ENCODE assay signal across 13 mouse cellular contexts in genomic region chr12:102602255-102603041, GRCm38 (mm10). TPM values are rescaled to one million over a fixed set of nuclear protein-coding genes. Genes with fewer than 3 reads are reported as not detected.
A peak's percentile ranks its signal among the peaks of the same experiment; 100 is the strongest.
DNase-seq lines count a peak whose midpoint lies in the region; ATAC-seq and TF ChIP-seq lines count a peak whose summit lies in the region.
"Had no signal": no experiment of that assay in that cellular context is flagged by ENCODE, and none has a peak within 500 bp of the region (broad histone marks: within the 10 kb centered on the region; RNA-seq: fewer than 3 reads in every experiment).

No protein-coding gene starts in this region.

- H3K36me3 ChIP-seq in neural tube, embryonic 13.5 days, result peaks cover 15% of the 10 kb centered on the region; the same call in 1 of the 2 replicates
- H3K36me3 ChIP-seq in neural tube, embryonic 15.5 days, result peaks cover 4% of the 10 kb centered on the region; the same call in 1 of the 2 replicates
- H3K36me3 ChIP-seq in forebrain, embryonic 15.5 days, result 0 out of 2 replicates have a peak, but pooled peaks cover 14% of the 10 kb centered on the region
- H3K36me3 ChIP-seq: heart, embryonic 12.5 days; hindbrain, embryonic 15.5 days had no signal

- H3K9me3 ChIP-seq in neural tube, embryonic 13.5 days, result peaks cover 6% of the 10 kb centered on the region; the same call in 1 of the 2 replicates
- H3K9me3 ChIP-seq in neural tube, embryonic 15.5 days (replicated peaks), result no peaks in the 10 kb centered on the region
- H3K9me3 ChIP-seq in forebrain, embryonic 15.5 days, result no peaks in the 10 kb centered on the region
- H3K9me3 ChIP-seq: hindbrain, embryonic 15.5 days had no signal

- no peak overlapping the region for H3K4me2 ChIP-seq in neural tube, embryonic 13.5 days
- H3K4me2 ChIP-seq in neural tube, embryonic 15.5 days, result no peak overlapping the region
- 0 out of 2 replicates have a peak overlapping the region, but pooled peaks have one; percentile 7 for H3K4me2 ChIP-seq in forebrain, embryonic 15.5 days (replicated peaks)
- H3K4me2 ChIP-seq: heart, embryonic 12.5 days; hindbrain, embryonic 15.5 days had no signal

- no peak for DNase-seq in frontal cortex, postnatal 10 days (ENCODE audit: low spot score in 2 of 2)
- no peak for DNase-seq in embryo, embryonic 10 days (ENCODE audit: low spot score)
- no peak for DNase-seq in left cerebral cortex, postnatal 4 days
- DNase-seq: kidney, postnatal 14 days; right cerebral cortex, adult 18-20 months had no signal

- peaks cover 44% of the 10 kb centered on the region for H3K4me1 ChIP-seq in neural tube, embryonic 13.5 days (replicated peaks)
- peaks cover 38% of the 10 kb centered on the region for H3K4me1 ChIP-seq in neural tube, embryonic 15.5 days
- peaks cover 29% of the 10 kb centered on the region for H3K4me1 ChIP-seq in forebrain, embryonic 15.5 days
- peaks cover 60% of the 10 kb centered on the region for H3K4me1 ChIP-seq in olfactory bulb, adult 2 months (ENCODE audit: control insufficient read depth, insufficient read depth, low read length)

- H3K4me3 ChIP-seq in neural tube, embryonic 13.5 days, result no peak overlapping the region
- no peak overlapping the region for H3K4me3 ChIP-seq in neural tube, embryonic 15.5 days (replicated peaks)
- H3K4me3 ChIP-seq in forebrain, embryonic 15.5 days, result no peak overlapping the region
- no peak overlapping the region for H3K4me3 ChIP-seq in olfactory bulb, adult 2 months (ENCODE audit: insufficient read depth, low read depth, low read length)
- H3K4me3 ChIP-seq: heart, embryonic 12.5 days; hindbrain, embryonic 15.5 days had no signal

- 0 out of 2 replicates have a peak overlapping the region, but pooled peaks have one; percentile 32 for H3K9ac ChIP-seq in neural tube, embryonic 13.5 days
- H3K9ac ChIP-seq in neural tube, embryonic 15.5 days (replicated peaks), result no peak overlapping the region
- peak overlapping the region; percentile 13; the same call in 1 of the 2 replicates for H3K9ac ChIP-seq in forebrain, embryonic 15.5 days (replicated peaks)
- H3K9ac ChIP-seq: heart, embryonic 12.5 days; hindbrain, embryonic 15.5 days had no signal

- H3K27ac ChIP-seq in neural tube, embryonic 13.5 days (replicated peaks), result peak overlapping the region; percentile 49; the same call in 1 of the 2 replicates
- H3K27ac ChIP-seq in neural tube, embryonic 15.5 days (replicated peaks), result no peak overlapping the region
- H3K27ac ChIP-seq in forebrain, embryonic 15.5 days (replicated peaks), result peak overlapping the region; percentile 75
- H3K27ac ChIP-seq in olfactory bulb, adult 2 months (ENCODE audit: insufficient read depth, low read depth, low read length), result peak overlapping the region; percentile 96
- H3K27ac ChIP-seq: hindbrain, embryonic 15.5 days had no signal

- H3K27me3 ChIP-seq in neural tube, embryonic 13.5 days, result no peaks in the 10 kb centered on the region
- no peaks in the 10 kb centered on the region for H3K27me3 ChIP-seq in neural tube, embryonic 15.5 days (replicated peaks)
- H3K27me3 ChIP-seq in forebrain, embryonic 15.5 days, result no peaks in the 10 kb centered on the region
- H3K27me3 ChIP-seq: heart, embryonic 12.5 days; hindbrain, embryonic 15.5 days had no signal

- ATAC-seq in frontal cortex, adult (ENCODE audit: low TSS enrichment), result peak; percentile 38; the same call in 1 of the 2 replicates
- no peak for ATAC-seq in neural tube, embryonic 13.5 days (ENCODE audit: low read depth)
- no peak for ATAC-seq in neural tube, embryonic 15.5 days (ENCODE audit: low FRiP score)
- peak; percentile 60 for ATAC-seq in forebrain, embryonic 15.5 days (replicated peaks)
- ATAC-seq: activated CD4-positive, CD25-positive, alpha-beta regulatory T cell, adult 4 months had no signal

- no peak for TF ChIP-seq CTCF in olfactory bulb, adult 2 months (IDR thresholded peaks at IDR 0.05; ENCODE audit: insufficient read depth, low read depth, low read length)

- no peak for TF ChIP-seq POLR2A in olfactory bulb, adult 2 months (IDR thresholded peaks at IDR 0.05; ENCODE audit: insufficient read depth, low read depth, low read length)

- whole genome bisulfite sequencing in neural tube, embryonic 13.5 days, result 71% methylated on average over 9 of the region's 9 CpGs
- 73% methylated on average over 9 of the region's 9 CpGs for WGBS in neural tube, embryonic 15.5 days
- 62% methylated on average over 9 of the region's 9 CpGs for WGBS in forebrain, embryonic 15.5 days
- WGBS in olfactory bulb, adult 2 months, result 39% methylated on average over 9 of the region's 9 CpGs

- intact Hi-C loops in left cerebral cortex, postnatal 4 days (cut with DNase I), result no loop called here

RNA-seq across cellular contexts. Expression of gene Chga, which starts 47.7 kb away (rescaled TPM):
- polyA plus RNA-seq in neural tube, embryonic 13.5 days (2015; fragmentation: Nextera tagmentation; extraction: Ambion mirVana), result 113 and 129 TPM in 2 replicates
- 178 and 204 TPM in 2 replicates for polyA plus RNA-seq in neural tube, embryonic 15.5 days (2015; fragmentation: Nextera tagmentation; extraction: Ambion mirVana)
- 99.3 and 102 TPM in 2 replicates for polyA plus RNA-seq in forebrain, embryonic 15.5 days (2015; fragmentation: Nextera tagmentation; extraction: Ambion mirVana)
- polyA plus RNA-seq in olfactory bulb, adult 2 months (2012; ENCODE audit: insufficient read depth, insufficient read length, low replicate concordance, missing spikeins), result not detected in 2 replicates
- total RNA-seq in left cerebral cortex, postnatal 4 days (2021), result 100 to 1,000 TPM; 105 to 113 TPM
- polyA plus RNA-seq: activated CD4-positive, CD25-positive, alpha-beta regulatory T cell, adult 4 months had no signal

Comparison
In these comparisons a context has a peak if more than half of its experiments do, and no peak if none do; other contexts are left out.
1. ATAC-seq: peak in frontal cortex, adult (single experiment) and forebrain, embryonic 15.5 days (single experiment); none in neural tube, embryonic 13.5 days (single experiment) and neural tube, embryonic 15.5 days (single experiment).